Mouse (Mus musculus) cortical plate, adult 2 months (tissue): ENCODE results near the gene Gcm2. TPM values are rescaled to one million over a fixed set of nuclear protein-coding genes. Genes with fewer than 3 reads are reported as not detected.

Source experiments
- H3K27ac ChIP-seq: fragments of 200-500 bp; 2 replicates; pipeline ENCODE4 v1.5.1; 2012; ENCODE audit warnings: low read length, control low read depth, inconsistent platforms; ENCODE audit not compliant: insufficient read depth
- H3K4me1 ChIP-seq: fragments of 200-500 bp; 2 replicates; pipeline ENCODE4 v1.6.1; 2011; ENCODE audit warnings: low read length; ENCODE audit not compliant: control insufficient read depth, insufficient read depth
- H3K4me3 ChIP-seq: fragments of 200-500 bp; 2 replicates; pipeline ENCODE4 v1.5.1; 2011; ENCODE audit warnings: mild to moderate bottlenecking, low read length, control low read depth; ENCODE audit not compliant: insufficient read depth
- CTCF ChIP-seq: fragments of 200-500 bp; IDR thresholded peaks from 2 replicates; pipeline ENCODE4 v1.5.1; 2011; ENCODE audit warnings: mild to moderate bottlenecking, control low read depth, low read length; ENCODE audit not compliant: insufficient read depth; ENCODE audit errors: extremely low read depth
- POLR2A ChIP-seq: fragments of 200-500 bp; IDR thresholded peaks from 2 replicates; pipeline ENCODE4 v1.6.1; 2011; ENCODE audit warnings: mild to moderate bottlenecking, low read length, control low read depth; ENCODE audit not compliant: insufficient read depth; ENCODE audit errors: extremely low read depth
- polyA plus RNA-seq: library from polyadenylated mRNA; depleted of rRNA; stranded (reverse); fragments of >200 nt; gene quantifications from 2 replicates; pipeline ENCODE4 v1.2.3, GENCODE M21; 2012; rRNA removed

Gcm2 gene
- polyA plus RNA-seq = not detected in 2 replicates

DNA sequence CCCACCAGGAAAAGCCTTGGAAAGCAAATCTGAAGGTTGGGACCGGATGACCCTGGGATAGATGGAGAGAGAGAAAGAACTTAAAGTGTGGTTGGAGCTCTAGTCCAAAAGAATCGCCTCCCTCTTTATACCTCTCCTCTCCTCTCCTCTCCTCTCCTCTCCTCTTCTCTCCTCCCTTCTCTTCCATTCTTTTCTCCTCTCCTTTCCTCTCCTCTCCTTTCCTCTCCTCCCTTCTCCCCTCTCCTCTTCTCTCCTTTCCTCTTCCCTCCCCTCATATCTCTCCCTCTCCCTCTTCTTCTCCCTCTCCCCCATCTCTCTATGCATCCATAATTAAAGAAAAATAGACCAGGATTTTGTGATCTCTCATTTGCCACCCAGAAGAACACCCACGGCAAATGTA, at the start of gene Gcm2:
Gene Gcm2, minus strand, starts transcription at position 101 of the 400 bp plus-strand sequence.
- H3K4me1 ChIP-seq = no peaks in the 10 kb centered on the region
- no peak within 1 kb of the TSS for H3K27ac ChIP-seq
- TF ChIP-seq POLR2A (no peak), CTCF (no peak)

DNA sequence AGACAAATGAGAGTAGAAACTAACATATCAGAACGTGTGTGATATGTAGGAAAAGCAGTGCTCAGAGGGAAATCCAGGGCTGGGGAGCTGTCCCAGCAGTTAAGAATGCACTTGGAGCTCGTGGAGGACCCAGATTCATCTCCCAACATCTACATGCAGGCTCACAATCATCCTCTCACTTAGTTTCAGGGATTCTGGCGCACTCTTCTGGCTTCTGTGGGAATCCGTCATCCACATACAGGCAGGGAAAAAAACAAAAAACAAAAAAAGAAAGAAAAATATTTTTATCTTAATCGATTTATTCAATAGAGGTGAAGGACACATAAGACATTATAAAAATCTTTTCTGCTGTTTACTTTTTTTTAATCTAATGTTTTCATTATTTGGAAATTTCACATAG, 47.6 kb upstream of the Gcm2 start:
- Histone ChIP-seq H3K27ac (no peak overlapping the region), H3K4me3 (no peak overlapping the region), H3K4me1 (no peaks in the 10 kb centered on the region)
- TF ChIP-seq POLR2A (no peak), CTCF (peak; percentile 12; the same call in 1 of the 2 replicates)

More for the DNA sequence above, at the start of gene Gcm2:
- no peak within 1 kb of the TSS for H3K4me3 ChIP-seq

DNA sequence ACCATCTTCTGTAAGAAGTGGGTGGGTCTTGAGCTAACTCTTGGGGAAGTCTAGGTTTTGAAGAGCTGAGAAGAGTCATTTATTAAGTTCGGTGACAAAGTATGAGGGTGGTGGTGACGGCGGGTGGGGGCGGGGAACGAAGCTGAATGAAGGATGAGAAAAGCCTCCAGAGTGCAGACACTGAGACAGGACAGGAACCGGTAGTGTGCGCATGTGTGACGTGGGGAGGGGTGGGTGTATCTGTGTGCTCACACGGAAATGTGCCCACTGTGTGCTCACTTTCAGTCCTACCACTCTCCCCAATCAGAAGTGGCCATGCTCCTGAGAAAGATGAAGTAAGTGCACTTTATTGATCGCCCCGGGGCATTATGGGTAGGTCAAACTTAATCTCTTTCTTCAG, 42.3 kb upstream of the Gcm2 start:
- H3K4me3 ChIP-seq = no peak overlapping the region
- no peaks in the 10 kb centered on the region for H3K4me1 ChIP-seq
- no peak overlapping the region for H3K27ac ChIP-seq
- no peak for TF ChIP-seq CTCF
- TF ChIP-seq POLR2A = no peak

DNA sequence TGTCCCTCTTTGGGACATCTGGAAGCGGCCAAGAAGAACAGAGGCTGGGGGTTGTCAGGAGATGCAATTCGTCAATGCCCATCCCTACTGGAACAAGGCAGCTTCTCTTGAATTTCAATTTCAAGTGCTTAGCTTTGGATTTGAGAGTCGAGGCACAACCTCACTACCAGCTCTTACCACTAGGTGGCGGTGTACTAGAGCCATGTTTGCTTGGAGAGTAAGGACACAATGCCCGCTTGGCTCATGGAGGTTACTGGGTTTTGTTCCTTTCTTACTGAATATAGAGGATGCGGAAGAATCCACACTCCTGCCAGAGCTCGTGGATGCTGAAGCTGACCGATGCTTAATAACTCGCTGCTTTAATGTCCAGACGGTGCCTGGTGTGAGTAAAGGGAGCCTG, 35.4 kb upstream of the Gcm2 start:
- Histone ChIP-seq H3K27ac (no peak overlapping the region), H3K4me3 (no peak overlapping the region), H3K4me1 (no peaks in the 10 kb centered on the region)
- TF ChIP-seq CTCF (peak; percentile 85), POLR2A (no peak)

DNA sequence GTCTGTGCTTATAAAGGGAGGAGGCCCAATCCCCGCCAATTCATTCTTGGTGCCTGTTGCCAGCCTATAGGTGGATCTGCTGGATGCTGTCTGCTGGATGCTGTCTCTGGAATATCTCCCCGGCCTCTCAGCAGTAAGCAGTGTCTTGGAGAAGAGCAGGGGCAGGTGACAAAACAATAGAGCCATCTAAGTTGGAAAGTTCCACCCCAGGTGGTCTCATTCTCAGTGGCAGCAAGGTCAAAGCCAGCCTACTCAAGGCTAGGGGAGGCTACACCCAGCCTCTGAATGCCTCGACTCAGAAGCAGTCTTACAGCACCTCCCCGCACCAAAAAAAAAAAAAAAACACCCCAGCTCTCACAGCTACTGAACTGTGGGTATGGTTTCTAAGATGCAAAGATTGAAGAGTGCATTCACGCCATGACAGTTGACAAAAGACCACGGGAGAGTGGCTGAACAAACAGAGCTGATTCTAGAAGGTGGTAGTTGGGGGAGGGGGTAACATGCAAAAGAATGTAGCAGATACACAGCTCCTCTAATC, 34.7 kb upstream of the Gcm2 start:
- TF ChIP-seq POLR2A = no peak
- TF ChIP-seq CTCF = no peak
- no peak overlapping the region for H3K27ac ChIP-seq
- H3K4me1 ChIP-seq = no peaks in the 10 kb centered on the region
- H3K4me3 ChIP-seq = no peak overlapping the region

DNA sequence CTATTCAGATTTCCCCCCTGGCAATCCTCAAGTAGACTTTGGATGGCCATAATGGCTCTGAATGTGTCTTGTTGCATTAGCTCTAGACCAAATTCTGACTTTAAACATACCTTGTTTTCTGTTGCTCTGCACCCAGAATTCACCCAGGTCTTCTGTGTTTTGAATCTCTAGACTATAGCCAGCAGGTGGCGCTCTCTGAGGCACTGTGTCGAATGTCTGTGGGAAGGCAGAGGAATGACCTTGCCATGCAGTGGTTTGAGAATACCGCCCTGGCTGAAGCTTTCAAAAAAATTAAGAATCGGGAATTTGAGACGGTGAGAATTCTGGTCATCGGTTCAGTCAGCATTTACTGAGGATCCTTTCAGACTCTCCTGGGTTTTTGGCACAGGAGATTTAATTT, 24.1 kb upstream of the Gcm2 start:
- TF ChIP-seq CTCF (peak; percentile 65), POLR2A (no peak)
- no peak overlapping the region for H3K27ac ChIP-seq
- H3K4me1 ChIP-seq = no peaks in the 10 kb centered on the region
- no peak overlapping the region for H3K4me3 ChIP-seq

DNA sequence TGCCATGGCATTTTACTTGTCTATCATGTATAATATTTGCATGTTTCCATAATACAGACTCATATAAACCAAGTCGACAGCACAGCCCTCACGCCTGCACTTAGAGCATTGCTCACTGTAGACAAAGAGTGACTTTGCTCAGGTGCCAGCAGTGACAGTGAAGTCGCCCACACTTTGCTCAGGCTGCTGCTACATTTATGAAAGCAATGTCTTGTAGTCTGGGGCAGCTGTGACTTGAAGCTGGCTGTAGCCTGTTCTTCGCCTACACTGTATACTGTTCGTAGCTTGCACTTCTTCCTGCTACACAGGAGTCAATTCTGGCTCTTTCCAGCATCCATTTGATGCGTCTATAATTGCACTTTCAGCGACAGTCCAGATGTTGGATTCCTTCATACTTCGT, 18.2 kb upstream of the Gcm2 start:
- Histone ChIP-seq H3K27ac (no peak overlapping the region), H3K4me1 (no peaks in the 10 kb centered on the region), H3K4me3 (no peak overlapping the region)
- TF ChIP-seq CTCF = no peak
- no peak for TF ChIP-seq POLR2A

DNA sequence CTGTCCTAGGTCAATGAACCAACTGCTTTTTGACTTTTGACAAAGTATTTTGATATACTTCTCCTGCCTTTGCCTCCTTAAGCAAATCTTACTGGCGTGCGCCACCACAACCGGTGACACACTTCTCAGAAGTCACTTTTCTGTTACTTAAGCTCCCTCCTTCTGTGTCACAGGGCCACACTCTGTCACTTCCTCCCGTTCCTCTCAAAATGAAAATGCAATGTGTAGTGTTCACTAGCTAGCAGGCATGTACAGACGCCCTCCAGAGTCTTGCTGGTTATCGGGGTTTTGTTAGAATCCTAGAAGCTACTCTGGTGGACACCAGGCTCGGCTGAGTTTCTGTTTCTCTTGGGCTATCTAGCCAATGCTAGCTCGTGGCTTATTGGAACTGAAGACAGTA, 17.5 kb upstream of the Gcm2 start:
- no peak for TF ChIP-seq CTCF
- TF ChIP-seq POLR2A = no peak
- H3K4me3 ChIP-seq = no peak overlapping the region
- H3K4me1 ChIP-seq = no peaks in the 10 kb centered on the region
- no peak overlapping the region for H3K27ac ChIP-seq

DNA sequence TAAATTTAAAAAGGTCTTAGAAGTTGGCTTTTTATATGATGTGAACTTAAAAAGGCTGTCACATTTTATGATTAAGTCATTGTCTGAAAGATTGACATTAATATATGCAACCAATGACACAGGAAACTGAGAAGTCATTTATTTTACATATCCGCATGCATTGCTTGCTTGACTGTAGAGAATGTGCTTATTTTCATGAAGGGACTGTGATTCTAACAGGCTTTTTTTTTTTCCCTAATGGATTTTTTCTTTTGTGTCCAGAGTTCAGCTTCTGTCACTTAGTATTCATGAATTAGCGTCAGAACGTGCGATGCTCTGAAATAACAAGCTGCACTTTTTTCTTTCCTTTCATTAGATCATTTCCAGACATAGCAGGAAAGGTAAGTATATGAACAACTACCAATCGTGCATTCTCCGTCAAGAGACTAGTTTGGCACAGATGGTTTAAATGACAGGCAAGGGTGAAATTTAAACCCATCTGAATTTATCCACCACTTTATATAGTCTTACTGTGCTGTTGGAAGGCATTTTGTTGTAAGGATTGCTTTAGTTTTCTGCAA, 12.9 kb upstream of the Gcm2 start:
- Histone ChIP-seq H3K4me1 (no peaks in the 10 kb centered on the region), H3K4me3 (no peak overlapping the region), H3K27ac (no peak overlapping the region)
- no peak for TF ChIP-seq CTCF
- no peak for TF ChIP-seq POLR2A

DNA sequence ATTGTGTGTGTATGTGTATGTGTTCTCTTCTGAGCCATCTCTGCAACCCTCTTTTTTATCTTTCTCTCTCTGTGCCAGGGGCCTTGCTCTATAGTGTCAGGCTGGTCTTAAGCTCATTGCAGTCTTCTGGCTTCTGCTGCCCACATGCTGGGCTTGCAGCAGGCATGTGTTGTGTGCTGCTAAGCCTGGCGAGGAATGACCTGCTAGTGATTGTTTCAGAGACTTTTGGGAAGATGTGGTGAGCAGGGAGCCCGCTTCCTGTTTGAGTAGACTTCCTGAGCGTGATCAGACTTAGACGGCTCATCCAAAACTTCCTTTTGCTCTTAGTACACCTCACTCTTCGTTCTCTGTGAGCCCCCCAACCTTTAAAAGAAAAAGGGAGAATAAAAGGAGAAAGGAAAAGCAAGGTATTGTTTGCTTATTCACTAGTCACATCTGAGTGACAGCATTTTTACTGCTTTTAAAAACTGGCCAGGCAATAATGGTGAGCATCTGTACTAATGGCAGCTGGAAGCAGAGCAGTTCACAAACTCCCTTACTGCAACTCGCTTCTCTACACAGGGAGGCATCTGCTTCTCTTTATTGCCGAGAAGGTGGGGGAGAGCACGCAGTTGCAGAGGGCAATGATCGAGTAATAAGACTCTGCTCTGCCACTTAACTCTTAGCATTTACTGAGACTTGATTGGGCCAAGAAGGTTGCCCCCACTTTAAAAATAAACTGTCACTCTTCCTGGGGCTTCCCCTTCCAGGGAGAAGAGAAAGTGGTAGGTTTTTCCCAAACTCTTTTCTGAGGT, 8.5 kb upstream of the Gcm2 start:
- no peak for TF ChIP-seq CTCF
- TF ChIP-seq POLR2A = no peak
- Histone ChIP-seq H3K4me1 (no peaks in the 10 kb centered on the region), H3K4me3 (no peak overlapping the region), H3K27ac (no peak overlapping the region)
